Mouse (Mus musculus) heart, adult 2 months (tissue): ENCODE data around the gene Tmem129. TPM values are rescaled to one million over a fixed set of nuclear protein-coding genes. Genes with fewer than 3 reads are reported as not detected.

ENCODE experiments used
- DNase-seq, 2 experiments: peaks; one replicate each; pipeline ENCODE4 v3.0.0; 2021
- H3K27ac ChIP-seq: fragments of 200-600 bp; 2 replicates; pipeline ENCODE4 v1.8.1; 2022
- H3K27me3 ChIP-seq: fragments of 200-500 bp; 2 replicates; pipeline ENCODE4 v1.6.1; 2012; ENCODE audit warnings: mild to moderate bottlenecking, low read length, inconsistent platforms, mixed read lengths; ENCODE audit not compliant: control insufficient read depth, insufficient read depth
- H3K36me3 ChIP-seq: fragments of 200-500 bp; 2 replicates; pipeline ENCODE4 v1.6.1; 2012; ENCODE audit warnings: low read length, inconsistent platforms; ENCODE audit not compliant: control insufficient read depth, insufficient read depth
- H3K4me1 ChIP-seq: fragments of 200-500 bp; 2 replicates; pipeline ENCODE4 v1.6.1; 2011; ENCODE audit warnings: low read length; ENCODE audit not compliant: control insufficient read depth, insufficient read depth
- H3K4me3 ChIP-seq: fragments of 200-600 bp; 2 replicates; pipeline ENCODE4 v1.8.1; 2022
- H3K79me2 ChIP-seq: fragments of 200-500 bp; replicated peaks from 2 replicates; pipeline ENCODE4 v1.6.1; 2012; ENCODE audit warnings: mild to moderate bottlenecking, inconsistent platforms, low read length, moderate library complexity, mixed read lengths; ENCODE audit not compliant: control insufficient read depth, insufficient read depth
- H3K9ac ChIP-seq: fragments of 200-500 bp; 2 replicates; pipeline ENCODE4 v1.6.1; 2012; ENCODE audit warnings: low read depth, mild to moderate bottlenecking, control low read depth, inconsistent platforms, low read length, mixed read lengths
- CTCF ChIP-seq: fragments of 200-600 bp; IDR thresholded peaks from 2 replicates; pipeline ENCODE4 v1.8.1; 2022; ENCODE audit warnings: antibody characterized with exemption, mild to moderate bottlenecking, moderate library complexity
- EP300 ChIP-seq: fragments of 200-500 bp; IDR thresholded peaks from 2 replicates; pipeline ENCODE4 v1.6.1; 2011; ENCODE audit warnings: low read depth, low read length, control low read depth; ENCODE audit not compliant: insufficient read depth
- POLR2A ChIP-seq: fragments of 200-500 bp; IDR thresholded peaks from 2 replicates; pipeline ENCODE4 v1.6.1; 2011; ENCODE audit warnings: mild to moderate bottlenecking, low read depth, low read length, control low read depth; ENCODE audit not compliant: insufficient read depth
- WGBS: fragments of 180-500 bp; shearing (Covaris S2); methylation state at CpG from one replicate; pipeline ENCODE4 v1.1.7; 2018; 5-methylcytosine and 5-hydroxymethylcytosine counted together
- intact Hi-C: fragments of 180-260 bp; cut with DNase I; formaldehyde crosslinking; loops from one replicate; pipeline ENCODE4 v1.15.1; 2025
- long read RNA-seq: library from polyadenylated mRNA; stranded (forward); transcript quantifications from one replicate; pipeline ENCODE4 v2.0.0, GENCODE M21; 2021
- polyA plus RNA-seq: library from polyadenylated mRNA; depleted of rRNA; stranded (reverse); fragments of >200 nt; gene quantifications from 2 replicates; pipeline ENCODE4 v1.2.3, GENCODE M21; 2012; rRNA removed
- total RNA-seq, 2 experiments: library from RNA; stranded (reverse); gene quantifications; 2 replicates each; pipeline ENCODE4 v1.2.3; 2021

The Tmem129 gene
- 10 to 100 TPM; 19.3 to 21.8 TPM for total RNA-seq
- 40.1 and 49.0 TPM in 2 replicates for polyA plus RNA-seq
- long read RNA-seq, transcript Tmem129-201 (4 exons, 2,828 nt), result major isoform, 26 of 33 reads
- long read RNA-seq, partial matches to known transcripts, result 1 of 33 reads
- long read RNA-seq, other reads (novel, unspliced or antisense), result 4 of 33 reads

- Histone ChIP-seq H3K4me3 (peak within 1 kb of the TSS; percentile 71), H3K27ac (peak within 1 kb of the TSS; percentile 100), H3K79me2 (no peaks in the 10 kb centered on the region), H3K27me3 (no peaks in the 10 kb centered on the region), H3K4me1 (peaks cover 5% of the 10 kb centered on the region), H3K36me3 (no peaks in the 10 kb centered on the region), H3K9ac (peak within 1 kb of the TSS; percentile 81)
- DNase-seq, result peak; percentile 95 to 99
- intact Hi-C loops, result loop anchor here (5.0 to 10.0 kb wide), 4 partner anchors 124 to 707 kb away; partner anchors contain the start of genes Fam193a, Letm1, Mxd4 and Nelfa
- 0% methylated on average over 60 of the region's 60 CpGs for WGBS
- peak; percentile 11; the same call in 1 of the 2 replicates for TF ChIP-seq CTCF
- peak; percentile 47 for TF ChIP-seq EP300
- TF ChIP-seq POLR2A, result peak; percentile 87
Observed at GRCm38 (mm10) chr5:33657787-33658663, at the start of gene Tmem129, which contains the start of gene Tacc3. Tmem129 (minus strand) TSS chr5:33658416. Tacc3 (plus strand) TSS chr5:33658128.

GRCm38 (mm10) chr5:33707163-33707562, 48.9 kb upstream of the Tmem129 start:
- Histone ChIP-seq H3K79me2 (no peaks in the 10 kb centered on the region), H3K4me3 (no peak overlapping the region), H3K9ac (no peak overlapping the region), H3K4me1 (no peaks in the 10 kb centered on the region), H3K27me3 (no peaks in the 10 kb centered on the region), H3K27ac (no peak overlapping the region), H3K36me3 (no peaks in the 10 kb centered on the region)
- TF ChIP-seq POLR2A, result no peak
- TF ChIP-seq EP300, result no peak
- TF ChIP-seq CTCF, result no peak
- intact Hi-C loops, result no loop called here
- DNase-seq, result no peak
- WGBS, result 45% methylated on average over 4 of the region's 4 CpGs

GRCm38 (mm10) chr5:33706350-33706629, 48.1 kb upstream of the Tmem129 start:
- DNase-seq, result no peak
- H3K4me1 ChIP-seq, result no peaks in the 10 kb centered on the region
- H3K4me3 ChIP-seq, result no peak overlapping the region
- H3K36me3 ChIP-seq, result no peaks in the 10 kb centered on the region
- H3K79me2 ChIP-seq, result no peaks in the 10 kb centered on the region
- no peak overlapping the region for H3K9ac ChIP-seq
- intact Hi-C loops, result no loop called here
- no peak overlapping the region for H3K27ac ChIP-seq
- TF ChIP-seq EP300, result no peak
- no peak for TF ChIP-seq POLR2A
- TF ChIP-seq CTCF, result no peak
- H3K27me3 ChIP-seq, result no peaks in the 10 kb centered on the region
- 90% methylated on average over 1 of the region's 1 CpGs for WGBS

GRCm38 (mm10) chr5:33705612-33706349, 47.6 kb upstream of the Tmem129 start:
- no peak overlapping the region for H3K9ac ChIP-seq

GRCm38 (mm10) chr5:33704945-33705611, 46.9 kb upstream of the Tmem129 start:
- no peaks in the 10 kb centered on the region for H3K4me1 ChIP-seq
- TF ChIP-seq POLR2A (no peak), CTCF (no peak), EP300 (no peak)
- no peaks in the 10 kb centered on the region for H3K79me2 ChIP-seq
- no peak for DNase-seq
- 25% methylated on average over 11 of the region's 11 CpGs for WGBS
- H3K4me3 ChIP-seq, result no peak overlapping the region
- intact Hi-C loops, result no loop called here
- H3K27me3 ChIP-seq, result no peaks in the 10 kb centered on the region
- H3K36me3 ChIP-seq, result no peaks in the 10 kb centered on the region
- no peak overlapping the region for H3K27ac ChIP-seq
- no peak overlapping the region for H3K9ac ChIP-seq

More at GRCm38 (mm10) chr5:33705612-33706349, 47.6 kb upstream of the Tmem129 start:
- no peaks in the 10 kb centered on the region for H3K4me1 ChIP-seq
- no peak overlapping the region for H3K4me3 ChIP-seq
- 63% methylated on average over 9 of the region's 9 CpGs for WGBS
- H3K79me2 ChIP-seq, result no peaks in the 10 kb centered on the region
- DNase-seq, result no peak
- H3K36me3 ChIP-seq, result no peaks in the 10 kb centered on the region
- no peak for TF ChIP-seq CTCF
- no peak for TF ChIP-seq POLR2A
- TF ChIP-seq EP300, result no peak
- H3K27me3 ChIP-seq, result no peaks in the 10 kb centered on the region
- intact Hi-C loops, result no loop called here
- H3K27ac ChIP-seq, result no peak overlapping the region
